Mouse (Mus musculus) heart, postnatal 0 days (tissue): ENCODE results near the gene Sgms1. TPM values are rescaled to one million over a fixed set of nuclear protein-coding genes. Genes with fewer than 3 reads are reported as not detected.

Experiments used
- ATAC-seq: fragments of 200-750 bp; cut with Nextera tagmentation; 2 replicates; pipeline ENCODE4 v1.8.0; 2017; ENCODE audit warnings: low read depth, moderate number of reproducible peaks, moderate library complexity; ENCODE audit not compliant: insufficient read depth
- DNase-seq: peaks from one replicate; pipeline ENCODE4 v3.0.0-alpha.2; 2016; ENCODE audit warnings: low spot score
- H3K27ac ChIP-seq: fragments of 300-500 bp; sonication (generic); 2 replicates; pipeline ENCODE4 v1.5.1; 2014; ENCODE audit warnings: low read depth, mild to moderate bottlenecking
- H3K27me3 ChIP-seq: fragments of 300-500 bp; sonication (generic); 2 replicates; pipeline ENCODE4 v1.6.1; 2014; ENCODE audit warnings: low read length, mixed read lengths; ENCODE audit not compliant: control insufficient read depth, insufficient read depth
- H3K36me3 ChIP-seq: fragments of 300-500 bp; sonication (generic); replicated peaks from 2 replicates; pipeline ENCODE4 v1.6.1; 2014; ENCODE audit warnings: low read length, mixed read lengths; ENCODE audit not compliant: control insufficient read depth, insufficient read depth
- H3K4me1 ChIP-seq: fragments of 300-500 bp; sonication (generic); 2 replicates; pipeline ENCODE4 v1.6.1; 2014; ENCODE audit warnings: antibody characterized with exemption; ENCODE audit not compliant: control insufficient read depth, insufficient read depth
- H3K4me2 ChIP-seq: fragments of 300-500 bp; sonication (generic); 2 replicates; pipeline ENCODE4 v1.6.1; 2014; ENCODE audit warnings: low read depth, mild to moderate bottlenecking, low read length, moderate library complexity
- H3K4me3 ChIP-seq: fragments of 300-500 bp; sonication (generic); 2 replicates; pipeline ENCODE4 v1.5.1; 2014; ENCODE audit warnings: low read depth, low read length
- H3K9ac ChIP-seq: fragments of 300-500 bp; sonication (generic); replicated peaks from 2 replicates; pipeline ENCODE4 v1.6.1; 2014; ENCODE audit warnings: low read depth, low read length, mixed read lengths
- H3K9me3 ChIP-seq: fragments of 300-500 bp; sonication (generic); replicated peaks from 2 replicates; pipeline ENCODE4 v1.6.1; 2016; ENCODE audit warnings: low read length; ENCODE audit not compliant: control insufficient read depth
- CTCF ChIP-seq: IDR thresholded peaks from 2 replicates; pipeline ENCODE4 v1.5.1; 2016; ENCODE audit warnings: antibody characterized with exemption, control low read depth, low read depth
- EP300 ChIP-seq: IDR thresholded peaks from 2 replicates; pipeline ENCODE4 v1.6.1; 2016; ENCODE audit warnings: antibody characterized with exemption, low read depth
- WGBS: fragments of 180-500 bp; shearing (Covaris S2); extraction: QIAGEN DNeasy Blood & Tissue Kit; methylation state at CpG from one replicate; pipeline ENCODE4 v1.1.7; 2014; 5-methylcytosine and 5-hydroxymethylcytosine counted together
- polyA plus RNA-seq: library from polyadenylated mRNA; unstranded; fragments of >200 nt; fragmentation: Nextera tagmentation; extraction: Ambion mirVana; gene quantifications from 2 replicates; pipeline ENCODE4 v1.2.1, GENCODE M21; 2015
- total RNA-seq: library from RNA; depleted of rRNA; stranded (reverse); fragments of >200 nt; gene quantifications from 2 replicates; pipeline ENCODE4 v1.2.3, GENCODE M21; 2014; ENCODE audit warnings: low replicate concordance

The Sgms1 gene
- total and polyA plus RNA-seq, 2 experiments from 2014 or later = 29.4 to 52.0 TPM

- no peak for ATAC-seq
- H3K27me3 ChIP-seq = no peaks in the 10 kb centered on the region
- H3K9me3 ChIP-seq = no peaks in the 10 kb centered on the region
- H3K36me3 ChIP-seq = 0 out of 2 replicates have a peak, but pooled peaks cover 5% of the 10 kb centered on the region
- TF ChIP-seq EP300 (no peak), CTCF (no peak)
- no peak overlapping the region for H3K9ac ChIP-seq
- no peak overlapping the region for H3K27ac ChIP-seq
- no peak overlapping the region for H3K4me2 ChIP-seq
- H3K4me1 ChIP-seq = peaks cover 15% of the 10 kb centered on the region
- DNase-seq = no peak
- no peak overlapping the region for H3K4me3 ChIP-seq
- WGBS = 73% methylated on average over 7 of the region's 7 CpGs
These were observed 92.7 kb downstream of the Sgms1 start for GRCm38 (mm10) chr19:32296863-32297262.

- TF ChIP-seq CTCF (no peak), EP300 (no peak)
- no peak for ATAC-seq
- Histone ChIP-seq H3K9ac (no peak overlapping the region), H3K4me1 (peaks cover 18% of the 10 kb centered on the region), H3K9me3 (no peaks in the 10 kb centered on the region), H3K27ac (no peak overlapping the region), H3K36me3 (0 out of 2 replicates have a peak, but pooled peaks cover 5% of the 10 kb centered on the region), H3K27me3 (no peaks in the 10 kb centered on the region), H3K4me3 (no peak overlapping the region), H3K4me2 (no peak overlapping the region)
- 88% methylated on average over 7 of the region's 7 CpGs for WGBS
- DNase-seq = no peak
These were observed 93.9 kb downstream of the Sgms1 start for GRCm38 (mm10) chr19:32295581-32295980.

- peak overlapping the region; percentile 39 for H3K4me2 ChIP-seq
- 51% methylated on average over 12 of the region's 12 CpGs for WGBS
- H3K9ac ChIP-seq = no peak overlapping the region
- H3K4me3 ChIP-seq = 0 out of 2 replicates have a peak overlapping the region, but pooled peaks have one; percentile 2
- DNase-seq (no peak), ATAC-seq (no peak)
- no peaks in the 10 kb centered on the region for H3K9me3 ChIP-seq
- no peaks in the 10 kb centered on the region for H3K27me3 ChIP-seq
- H3K4me1 ChIP-seq = peaks cover 18% of the 10 kb centered on the region
- TF ChIP-seq EP300 (no peak), CTCF (no peak)
- peak overlapping the region; percentile 76 for H3K27ac ChIP-seq
- no peaks in the 10 kb centered on the region for H3K36me3 ChIP-seq
These were observed 96.4 kb downstream of the Sgms1 start for GRCm38 (mm10) chr19:32292782-32293776.

- peak overlapping the region; percentile 76 for H3K27ac ChIP-seq
- no peaks in the 10 kb centered on the region for H3K36me3 ChIP-seq
- peak; percentile 75 for DNase-seq
- TF ChIP-seq CTCF (no peak), EP300 (no peak)
- H3K4me3 ChIP-seq = 0 out of 2 replicates have a peak overlapping the region, but pooled peaks have one; percentile 2
- no peak overlapping the region for H3K9ac ChIP-seq
- WGBS = 36% methylated on average over 12 of the region's 12 CpGs
- no peaks in the 10 kb centered on the region for H3K9me3 ChIP-seq
- H3K4me2 ChIP-seq = peak overlapping the region; percentile 39
- H3K4me1 ChIP-seq = peaks cover 18% of the 10 kb centered on the region
- peak; percentile 76 for ATAC-seq
- H3K27me3 ChIP-seq = no peaks in the 10 kb centered on the region
These were observed 97.3 kb downstream of the Sgms1 start for GRCm38 (mm10) chr19:32292067-32292739.

GRCm38 (mm10) chr19:32291130-32291529, 98.4 kb downstream of the Sgms1 start:
- TF ChIP-seq CTCF (no peak), EP300 (no peak)
- DNase-seq (no peak), ATAC-seq (no peak)
- H3K27me3 ChIP-seq = no peaks in the 10 kb centered on the region
- no peak overlapping the region for H3K9ac ChIP-seq
- 90% methylated on average over 5 of the region's 5 CpGs for WGBS
- no peaks in the 10 kb centered on the region for H3K9me3 ChIP-seq
- H3K4me3 ChIP-seq = no peak overlapping the region
- no peaks in the 10 kb centered on the region for H3K36me3 ChIP-seq
- H3K27ac ChIP-seq = no peak overlapping the region
- H3K4me2 ChIP-seq = no peak overlapping the region
- H3K4me1 ChIP-seq = peaks cover 18% of the 10 kb centered on the region
